Mouse (Mus musculus) adrenal gland, postnatal 10 days (tissue): ENCODE data around the gene Snrpf. TPM values are rescaled to one million over a fixed set of nuclear protein-coding genes. Genes with fewer than 3 reads are reported as not detected.
"Not testable (repeated sequence)": the region's sequence is repeated elsewhere in the genome, so short reads cannot be mapped to it uniquely, and the experiment has no call there.

Experiments used
- DNase-seq: peaks from one replicate; pipeline ENCODE4 v3.0.0; 2021; ENCODE audit warnings: mixed read lengths
- total RNA-seq, 2 experiments: library from RNA; stranded (reverse); gene quantifications; 2 replicates each; pipeline ENCODE4 v1.2.3; 2021

Snrpf gene
- total RNA-seq, 2 experiments from 2014 or later, result 19.0 to 21.0 TPM

DNA sequence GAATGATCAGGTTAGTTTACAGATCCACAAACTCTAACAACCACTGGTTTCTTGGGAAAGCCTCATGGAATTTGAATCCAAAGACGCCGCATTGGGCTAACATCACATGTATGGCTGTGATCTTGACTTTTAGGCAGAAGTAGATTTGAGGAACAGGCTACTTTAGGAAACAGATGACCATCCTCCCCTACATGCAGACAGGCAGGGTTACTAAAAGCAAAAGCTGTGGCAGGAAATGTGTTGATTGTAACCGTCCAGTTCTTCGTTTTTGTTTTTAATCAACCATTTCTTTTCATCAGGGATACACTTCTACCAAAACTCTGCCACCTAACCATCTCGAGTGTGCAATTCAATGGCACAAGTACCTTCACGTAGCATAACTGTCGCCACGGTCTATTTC is 13.5 kb downstream of the Snrpf start:
- no peak for DNase-seq

DNA sequence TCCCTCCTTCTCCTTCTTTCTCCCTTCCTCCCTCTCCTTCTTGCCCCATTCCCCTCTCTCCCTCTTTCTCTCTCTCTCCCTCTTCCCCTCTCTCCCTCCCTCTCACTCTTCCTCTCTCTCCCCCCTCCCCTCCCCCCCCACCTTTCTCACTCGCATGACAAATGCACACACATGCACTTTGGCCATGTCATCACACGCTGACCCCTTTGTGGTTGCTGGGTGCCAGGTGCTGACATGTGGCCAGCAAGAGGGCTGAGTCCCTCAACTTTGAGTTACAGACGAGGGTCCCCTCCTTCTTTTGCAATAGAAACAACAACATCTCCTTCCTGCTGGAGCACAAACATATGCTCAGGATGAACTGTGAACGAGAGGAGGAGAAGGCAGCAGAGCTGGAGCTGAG is 14.5 kb downstream of the Snrpf start:
- no peak for DNase-seq

DNA sequence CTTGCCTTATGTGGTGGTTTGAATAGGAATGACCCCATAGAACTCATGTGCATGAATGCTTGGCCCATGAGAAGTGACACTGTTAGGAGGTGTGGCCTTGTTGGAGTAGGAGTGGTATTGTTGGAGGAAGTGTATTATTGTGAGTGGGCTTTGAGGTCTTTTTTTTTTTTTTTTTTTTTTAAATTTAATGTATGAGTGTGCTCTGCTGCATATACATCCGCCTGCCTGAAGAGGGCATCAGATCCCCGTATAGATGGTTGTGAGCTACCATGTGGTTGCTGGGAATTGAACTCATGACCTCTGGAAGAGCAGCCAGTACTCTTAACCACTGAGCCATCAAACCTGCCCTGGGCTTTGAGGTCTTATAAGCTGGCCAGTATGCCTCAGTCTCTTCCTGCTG is 17.3 kb downstream of the Snrpf start:
- no peak for DNase-seq

DNA sequence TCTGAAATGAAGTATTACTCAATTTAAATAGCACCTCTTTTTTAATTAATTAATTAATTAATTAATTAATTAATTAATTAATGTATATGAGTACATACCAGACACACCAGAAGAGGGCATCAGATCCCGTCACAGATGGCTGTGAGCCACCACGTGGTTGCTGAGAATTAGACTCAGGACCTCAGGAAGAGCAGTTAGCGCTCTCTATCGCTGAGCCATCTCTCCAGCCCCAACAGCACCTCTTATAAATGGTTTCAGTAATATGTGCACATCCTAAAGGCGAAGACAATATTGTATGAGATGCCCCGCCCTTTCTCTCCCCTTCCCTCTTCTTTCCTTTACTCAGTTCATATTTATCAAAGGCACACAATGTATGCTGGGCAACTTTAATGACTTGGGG is 20.8 kb downstream of the Snrpf start:
- no peak for DNase-seq

DNA sequence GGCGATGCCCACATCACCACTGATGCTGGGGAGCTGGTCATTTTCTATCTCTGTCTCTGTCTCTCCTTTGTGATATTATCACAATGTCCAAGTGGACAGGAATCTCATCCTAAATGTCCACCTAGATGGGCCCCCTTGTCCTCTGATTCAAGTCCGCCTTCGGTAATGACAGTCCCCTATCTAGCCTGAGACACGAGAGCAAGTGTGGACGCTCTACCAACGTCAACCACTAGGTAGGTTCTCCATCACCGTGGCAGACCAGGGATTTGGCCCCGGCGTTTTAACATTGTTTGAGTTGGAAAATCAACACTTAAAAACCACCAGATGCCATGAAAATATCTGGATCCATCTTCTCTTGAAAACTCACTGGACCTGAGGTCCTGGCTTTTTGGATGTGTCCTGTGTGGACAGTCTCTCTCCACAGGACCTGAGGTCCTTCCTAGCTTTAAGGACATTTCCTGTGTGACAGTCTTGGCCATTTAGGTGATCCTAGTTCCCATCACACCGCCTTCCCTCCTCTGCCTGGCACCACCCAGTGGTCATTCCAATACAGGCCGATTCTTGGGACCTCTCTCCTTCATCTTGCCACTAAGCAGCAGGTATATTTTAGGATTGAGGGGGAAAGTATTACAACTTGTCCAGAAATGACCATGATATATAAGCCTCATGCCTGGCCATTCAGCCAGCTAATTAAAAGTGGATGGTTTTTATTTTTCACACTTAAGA is 21.5 kb downstream of the Snrpf start:
- DNase-seq, result no peak

DNA sequence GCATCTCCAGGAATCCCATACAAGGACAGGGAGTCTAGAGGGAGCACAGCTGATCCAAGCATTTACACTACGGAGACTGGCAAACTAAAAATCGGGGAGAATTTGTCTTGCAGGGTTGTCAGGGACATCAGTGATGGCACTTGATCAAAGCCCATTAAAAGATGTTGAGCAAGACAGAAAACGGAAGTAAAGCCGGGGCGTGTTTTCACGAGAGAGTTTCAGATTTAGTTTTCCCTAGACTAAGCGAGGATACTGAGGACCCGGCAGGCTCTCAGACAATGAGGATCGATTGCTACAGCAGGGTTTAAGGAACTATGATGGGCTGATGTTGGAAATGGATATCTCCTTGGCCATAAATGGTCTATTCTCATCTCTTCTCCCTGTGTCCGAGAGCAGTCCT is 22.4 kb downstream of the Snrpf start:
- no peak for DNase-seq

DNA sequence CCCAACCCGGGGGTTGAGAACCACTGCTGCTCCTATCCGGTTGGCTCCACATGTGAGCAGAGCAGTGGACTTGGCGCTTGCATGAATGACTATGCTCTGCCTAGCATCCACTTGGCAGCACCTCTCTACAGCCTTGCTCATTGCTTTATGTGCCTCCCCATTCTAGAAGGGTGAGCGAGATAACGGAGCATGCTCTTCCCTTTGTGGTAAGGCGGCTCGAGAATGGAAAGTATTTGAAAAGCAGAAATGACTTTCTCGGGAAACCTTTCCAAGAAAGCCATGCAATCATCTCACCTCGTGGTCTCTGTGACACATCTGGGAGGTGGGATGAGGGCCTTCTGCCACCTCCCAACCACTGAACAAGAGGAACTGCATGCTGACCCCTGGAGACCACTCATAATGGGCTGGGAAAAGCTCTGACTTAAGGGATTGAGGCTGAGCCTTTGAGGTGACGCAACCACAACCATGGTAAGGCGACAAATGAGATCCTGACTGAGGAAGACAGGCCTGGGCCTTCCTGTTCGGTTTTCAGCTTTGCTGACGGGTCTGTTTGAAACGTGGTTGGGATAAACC is 24.9 kb downstream of the Snrpf start:
- DNase-seq, result no peak

DNA sequence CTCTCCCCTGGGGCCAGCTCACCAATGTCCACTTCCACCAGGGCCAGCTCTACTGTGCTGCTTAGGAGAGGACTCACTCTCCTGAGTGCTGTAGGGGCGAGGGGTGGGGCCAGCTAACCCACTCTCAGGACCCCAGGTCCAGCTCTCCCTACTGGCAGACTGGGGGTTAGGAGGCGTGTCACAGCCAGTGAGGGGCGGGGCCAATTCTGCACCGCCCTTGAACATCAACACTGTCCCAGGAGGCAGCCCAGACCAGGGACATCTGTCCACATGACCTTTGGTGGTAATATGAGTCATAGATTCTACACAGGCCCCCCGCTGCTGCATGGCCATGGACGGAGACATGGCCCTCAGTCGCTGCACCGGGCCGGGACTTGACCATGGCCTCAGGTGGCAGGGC is 29.7 kb downstream of the Snrpf start:
- DNase-seq, result peak; percentile 69

DNA sequence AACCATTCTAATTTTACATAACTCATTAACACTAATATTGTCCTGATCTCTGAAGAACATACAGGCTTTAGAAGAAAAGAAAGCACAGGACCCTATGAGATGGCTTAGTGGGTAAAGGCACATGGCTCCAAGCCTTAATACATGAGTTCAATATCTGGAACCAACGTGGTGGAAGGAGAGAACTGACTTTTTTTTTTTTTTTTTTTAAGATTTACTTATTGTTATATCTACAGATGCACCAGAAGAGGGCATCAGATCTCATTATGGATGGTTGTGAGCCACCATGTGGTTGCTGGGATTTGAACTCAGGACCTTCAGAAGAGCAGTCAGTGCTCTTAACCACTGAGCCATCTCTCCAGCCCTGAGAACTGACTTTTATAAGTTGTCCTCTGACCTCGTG is 31.5 kb downstream of the Snrpf start:
- not testable (repeated sequence) for DNase-seq

DNA sequence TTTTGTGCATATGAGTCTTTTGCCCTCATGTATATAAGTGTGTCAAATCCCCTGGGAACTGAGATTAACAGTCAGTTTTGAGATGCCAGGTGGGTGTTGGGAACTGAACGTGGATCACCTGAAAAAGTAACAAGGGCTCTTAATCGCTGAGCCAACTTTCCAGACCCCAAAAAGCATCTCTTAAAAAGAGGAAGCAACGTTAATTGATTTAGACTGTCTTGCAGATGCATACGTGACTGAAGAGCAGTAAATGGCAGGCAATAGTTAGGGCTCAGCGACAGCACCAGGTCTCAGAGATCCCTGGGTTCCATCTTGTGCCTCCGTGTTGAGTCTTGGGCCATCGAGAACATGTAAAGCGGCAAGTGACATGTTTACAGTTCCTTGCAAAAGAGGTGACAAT is 36.9 kb downstream of the Snrpf start:
- no peak for DNase-seq

DNA sequence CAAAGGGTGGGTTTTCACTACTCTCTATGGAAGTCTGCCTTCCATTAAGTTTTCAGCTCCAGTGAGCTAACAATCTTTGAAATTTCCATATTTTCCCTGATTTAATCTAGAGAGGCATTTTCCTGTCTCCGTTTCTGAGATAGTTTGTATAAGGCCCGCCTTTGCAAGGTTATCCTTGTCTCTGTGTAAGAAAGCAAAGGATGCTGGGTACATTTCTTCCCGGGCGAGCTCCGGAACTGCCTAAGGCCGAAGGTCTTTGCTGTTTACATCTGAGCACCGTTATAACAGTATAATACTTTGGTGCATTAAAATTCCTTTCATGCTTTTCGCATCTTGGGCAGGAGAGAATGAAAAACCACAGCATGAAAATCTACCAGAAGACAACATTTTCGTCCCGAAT is 39.7 kb downstream of the Snrpf start:
- no peak for DNase-seq

DNA sequence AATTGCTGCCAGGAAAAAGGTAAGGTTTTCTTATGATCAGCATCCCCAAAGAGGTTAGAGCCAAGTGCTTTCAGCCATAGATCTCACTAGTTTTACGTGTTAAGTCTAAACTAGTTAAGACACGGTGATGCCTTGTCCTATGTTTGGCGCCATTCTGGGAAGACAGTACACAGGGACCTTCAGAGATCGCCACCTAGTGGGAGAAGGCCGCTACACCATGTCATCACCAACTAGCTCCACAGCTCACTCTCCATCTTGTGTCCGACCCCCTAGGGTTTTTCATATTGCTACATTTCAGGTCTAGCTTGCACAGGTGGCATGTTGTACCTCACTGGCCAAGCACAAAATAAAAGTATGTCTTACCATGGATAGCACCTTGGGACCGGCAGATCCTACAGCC is 40.5 kb downstream of the Snrpf start:
- peak; percentile 82 for DNase-seq

DNA sequence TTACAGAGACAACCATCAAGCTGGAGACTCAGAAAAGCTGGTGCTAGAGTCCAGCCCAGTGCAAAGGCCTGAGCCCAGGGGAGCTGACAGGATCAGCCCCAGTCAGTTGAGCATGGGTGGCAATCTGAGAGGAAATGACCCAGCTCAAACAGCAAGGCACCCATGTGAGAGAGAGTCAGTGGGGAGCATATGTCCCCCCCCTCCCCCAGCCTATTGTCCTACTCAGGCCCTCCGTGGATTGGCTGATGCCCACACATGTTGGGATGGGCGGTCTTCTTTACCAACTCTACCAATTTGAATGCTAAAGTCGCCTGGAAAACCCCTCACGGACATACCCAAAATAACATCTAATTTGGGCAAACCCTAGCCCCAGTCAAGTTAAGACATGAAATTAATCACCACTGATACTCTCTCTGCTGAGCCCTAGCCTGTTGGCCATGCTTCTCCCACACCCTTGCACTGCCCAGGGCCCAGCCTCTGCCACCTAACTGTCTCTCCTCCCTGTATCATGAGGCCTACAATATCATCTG is 41.7 kb downstream of the Snrpf start:
- DNase-seq, result no peak

DNA sequence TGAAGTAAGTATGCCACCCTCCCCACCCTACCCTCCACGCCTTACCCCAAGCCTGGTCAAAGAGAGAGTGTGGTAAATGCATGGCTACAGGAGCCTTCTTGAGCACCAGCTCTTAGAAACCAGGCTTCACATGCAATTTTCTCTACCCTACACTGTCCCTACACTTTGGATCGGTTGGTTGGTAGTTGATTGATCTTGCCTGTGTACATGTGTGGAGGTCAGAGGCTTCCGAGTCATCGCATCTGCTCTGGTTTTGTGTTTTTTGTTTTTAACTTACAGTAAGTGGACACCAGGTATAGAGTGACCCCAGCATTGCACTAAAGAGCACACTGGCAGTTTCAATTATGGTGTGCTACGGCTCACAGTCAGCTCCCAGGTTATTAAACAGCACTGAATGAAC is 45.3 kb downstream of the Snrpf start:
- no peak for DNase-seq

DNA sequence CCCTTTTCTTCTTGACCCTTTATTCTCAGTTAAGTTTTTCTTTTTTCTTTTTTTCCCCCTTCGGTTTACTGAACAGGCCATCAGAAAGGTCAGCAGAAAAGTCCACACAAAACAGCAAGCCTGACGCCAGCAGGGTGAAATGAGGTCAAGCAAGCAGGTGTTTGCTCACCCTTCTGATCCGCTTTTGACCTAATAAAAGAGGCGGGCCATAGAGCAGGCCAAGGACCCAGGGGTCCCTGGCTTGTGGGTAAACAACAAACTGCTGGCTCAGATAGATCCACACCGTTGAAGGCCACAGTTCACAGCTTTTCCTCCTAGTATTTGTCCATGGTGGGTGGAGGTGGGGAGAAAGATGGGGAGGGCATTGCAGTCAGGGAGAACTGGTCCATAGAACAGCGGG is 46.3 kb downstream of the Snrpf start:
- peak; percentile 17 for DNase-seq

DNA sequence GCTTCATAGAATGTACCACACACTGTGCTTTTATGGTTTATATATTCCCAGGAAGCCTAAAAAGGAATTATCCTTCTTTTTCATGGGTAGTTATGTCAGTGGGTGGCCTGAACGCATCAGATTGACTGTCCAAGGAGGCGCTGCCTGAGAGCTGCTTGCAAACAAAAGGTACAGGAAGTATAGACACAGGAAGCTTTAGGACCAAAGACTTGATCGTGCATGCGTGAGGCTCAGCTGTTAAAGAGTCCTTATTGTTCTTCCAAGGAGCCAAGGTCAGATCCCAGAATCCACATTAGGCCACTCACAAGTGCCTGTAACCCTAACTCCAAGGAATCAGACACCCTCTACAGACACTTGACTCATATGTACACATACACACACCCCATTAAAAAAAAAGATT is 47.1 kb downstream of the Snrpf start:
- DNase-seq, result no peak

DNA sequence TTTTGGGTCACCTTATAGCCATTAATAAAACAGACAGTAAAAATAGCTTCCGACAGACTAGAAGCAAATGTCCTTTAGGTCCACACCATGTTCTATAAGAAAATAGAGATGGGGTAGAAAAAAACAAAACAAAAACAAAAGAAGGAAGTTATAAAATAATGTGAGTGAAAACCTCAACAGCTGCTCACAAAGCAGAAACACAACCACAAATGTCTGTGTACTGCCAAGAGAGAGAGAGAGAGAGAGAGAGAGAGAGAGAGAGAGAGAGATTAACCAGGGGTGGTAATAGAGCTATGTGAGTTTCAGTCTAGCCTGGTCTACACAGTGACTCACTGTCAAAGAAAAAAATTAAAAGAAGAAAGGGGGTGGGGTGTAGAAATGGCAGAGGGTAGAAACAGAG is 47.9 kb downstream of the Snrpf start:
- no peak for DNase-seq

DNA sequence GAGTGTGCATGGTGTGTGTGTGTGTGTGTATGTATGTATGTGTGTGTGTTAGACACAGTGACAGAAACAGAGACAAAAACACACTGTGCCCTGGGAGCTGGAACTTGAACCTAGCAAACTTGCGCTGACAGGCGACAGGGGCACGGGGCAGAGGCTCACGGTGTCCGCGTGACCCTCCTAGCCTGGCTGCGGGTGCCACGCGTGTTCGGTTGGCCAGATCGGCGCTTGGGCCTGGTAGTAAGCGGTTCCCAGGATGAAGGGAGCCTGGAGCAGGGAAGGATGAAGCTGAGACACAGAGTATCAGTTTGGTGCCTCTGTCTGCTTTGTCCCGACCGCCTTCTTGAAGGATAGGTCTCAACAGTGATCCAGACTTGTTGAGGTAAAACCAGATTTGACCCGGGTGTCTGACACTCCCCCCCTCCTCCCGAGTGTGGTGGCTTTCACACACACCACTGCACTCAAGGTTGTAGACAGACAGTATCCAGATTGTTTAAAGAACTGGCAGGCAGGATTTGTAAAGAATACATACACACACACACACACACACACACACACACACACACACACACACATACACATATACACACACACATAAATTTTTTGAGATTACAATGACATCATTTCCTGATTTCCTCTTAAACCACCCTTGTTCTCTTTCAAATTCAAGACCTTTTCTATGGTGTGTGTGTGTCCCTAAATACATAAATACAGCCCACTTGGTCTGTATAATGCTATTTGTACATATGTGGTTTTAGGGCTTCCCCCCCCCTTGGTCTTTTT is 48.9 kb downstream of the Snrpf start, which contains the start of gene Ccdc38:
Ccdc38 (plus strand) TSS at position 202 of the 780 bp plus-strand sequence.
- DNase-seq, result peak; percentile 10

DNA sequence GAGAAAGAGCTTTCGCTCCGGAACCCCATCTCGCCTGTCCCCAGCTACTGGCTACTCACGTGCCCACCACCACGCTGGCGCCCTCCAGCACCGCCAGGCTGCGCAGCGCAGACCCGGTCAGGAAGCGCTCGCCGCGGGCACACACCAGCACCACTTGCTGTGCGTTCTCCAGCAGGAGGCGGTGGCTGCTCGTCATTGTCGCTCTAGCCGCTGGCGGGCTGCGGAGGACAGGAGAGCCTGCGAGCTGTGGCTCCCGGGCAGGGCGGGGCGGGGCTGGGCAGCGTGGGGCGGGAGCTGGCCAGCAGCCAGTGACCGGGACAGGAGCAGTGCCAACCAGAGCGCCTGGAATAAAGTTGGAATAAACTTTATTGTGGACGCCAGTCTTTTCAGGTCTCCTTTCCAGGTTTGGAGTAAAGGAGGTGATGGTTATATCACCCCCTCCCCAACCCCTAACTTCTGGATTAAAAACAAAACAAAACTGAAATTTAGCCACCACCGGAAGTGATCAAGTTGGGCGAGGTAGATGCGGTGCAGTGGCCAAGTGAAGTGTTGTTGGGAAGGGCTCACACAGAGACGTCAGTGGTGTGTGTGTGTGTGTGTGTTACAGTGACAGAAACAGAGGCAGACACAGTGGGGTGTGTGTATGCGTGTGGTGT is 49.6 kb downstream of the Snrpf start, which contains the start of gene Amdhd1:
Amdhd1 (minus strand) TSS at position 259 of the 656 bp plus-strand sequence.
- peak; percentile 92 for DNase-seq

DNA sequence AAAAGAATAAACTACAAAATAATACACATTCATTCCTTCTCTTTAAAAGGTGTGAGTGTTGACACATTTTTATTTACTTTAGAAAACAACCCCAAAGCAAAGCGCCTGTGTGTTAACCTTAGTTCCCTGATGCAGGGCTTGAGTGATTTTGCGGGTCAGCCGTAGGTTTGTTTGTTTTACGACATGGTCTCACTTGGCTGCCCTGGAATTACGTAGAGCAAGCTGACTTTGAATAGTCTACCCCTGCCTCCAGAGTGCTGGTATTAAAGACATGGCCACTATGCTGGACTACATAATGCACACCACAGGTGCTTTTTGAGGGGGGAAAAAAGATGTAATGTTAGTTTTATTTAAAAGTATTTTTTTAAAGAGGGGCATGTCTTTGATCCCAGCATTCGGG is 50.7 kb downstream of the Snrpf start:
- no peak for DNase-seq

DNA sequence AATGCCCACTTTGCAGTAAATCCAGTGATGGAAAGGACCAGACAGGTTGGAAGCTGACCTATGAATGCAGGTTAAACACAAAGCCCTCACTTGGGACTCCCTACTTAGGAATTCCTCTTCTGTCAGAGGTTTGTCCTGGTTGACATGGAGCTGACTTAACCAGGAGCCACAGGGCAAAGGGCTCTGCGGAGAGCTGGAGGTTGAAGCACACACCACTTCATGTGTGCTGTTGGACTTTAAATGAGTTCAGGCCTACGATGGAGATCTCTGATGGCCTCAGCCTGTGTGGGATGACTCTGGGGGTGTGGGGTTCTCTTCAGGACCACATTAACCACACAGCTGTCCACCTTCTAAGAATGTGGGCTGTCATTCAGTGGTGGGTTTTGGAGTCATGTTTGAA is 51.2 kb downstream of the Snrpf start:
- no peak for DNase-seq
